Mouse (Mus musculus) cerebellum, postnatal 25 days (tissue): ENCODE measurements around the gene Nepro.

Experiments
- DNase-seq, 2 experiments: peaks; one replicate each; pipeline ENCODE4 v3.0.0; 2021; ENCODE audit warnings: mixed read lengths in 2 of 2

Gene Nepro

DNA sequence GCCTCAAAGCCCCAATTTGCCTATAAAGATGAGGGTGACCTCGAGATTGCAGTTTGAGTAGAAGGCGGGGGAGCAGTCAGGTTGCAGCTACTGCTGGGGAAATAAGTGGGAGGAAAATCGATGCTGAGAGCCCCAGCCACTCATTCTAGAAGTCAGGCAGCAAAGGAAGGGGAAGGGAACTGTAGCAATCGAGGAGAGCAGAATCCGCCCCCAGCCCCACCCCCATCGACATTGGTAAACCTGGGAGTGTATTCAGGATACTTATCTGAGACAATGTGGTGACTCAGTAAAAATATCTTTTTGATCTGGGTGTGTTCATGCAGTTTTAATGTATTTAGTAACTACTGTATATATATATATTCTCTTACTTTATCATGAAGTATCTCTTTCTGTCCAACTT is 48.5 kb downstream of the Nepro start:
- DNase-seq, result no peak

DNA sequence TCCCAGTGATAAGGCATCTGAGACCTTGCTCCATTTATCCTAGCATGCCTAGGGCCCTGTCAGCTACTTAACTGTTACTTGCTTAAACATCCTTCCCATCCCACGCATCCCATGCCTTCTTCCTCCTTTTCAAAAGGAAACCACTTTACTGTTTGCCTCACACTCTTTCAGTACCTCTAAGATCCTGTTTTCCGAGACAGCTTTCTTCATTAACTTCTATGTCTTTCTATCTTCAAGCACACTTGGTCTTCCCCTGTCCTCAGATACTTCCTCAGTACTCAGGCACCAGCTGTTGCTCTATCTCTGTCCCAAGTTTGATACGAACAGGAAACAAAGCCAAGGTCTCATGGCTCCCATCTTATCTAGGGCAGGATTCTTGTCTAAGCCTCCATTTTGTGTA is 49.6 kb downstream of the Nepro start:
- DNase-seq, result no peak

DNA sequence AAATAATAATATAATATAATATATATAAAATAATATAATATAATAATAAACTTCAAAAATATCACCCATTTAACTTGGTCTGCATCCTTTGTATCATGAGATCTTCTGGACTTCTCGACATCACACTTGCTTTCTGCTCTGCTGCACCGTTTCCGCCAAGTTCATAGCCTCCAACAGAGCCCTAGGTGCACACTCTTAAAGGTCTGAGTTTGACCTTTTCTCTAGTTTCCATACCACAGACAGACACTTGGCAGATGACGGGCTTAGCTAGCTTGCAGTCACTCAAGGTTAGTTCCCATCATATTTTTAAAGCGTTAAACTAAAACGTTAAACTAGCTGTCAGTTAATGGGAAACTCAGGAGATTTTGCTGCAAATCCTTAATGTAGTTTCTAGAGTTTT is 50.1 kb downstream of the Nepro start:
- DNase-seq, result no peak

DNA sequence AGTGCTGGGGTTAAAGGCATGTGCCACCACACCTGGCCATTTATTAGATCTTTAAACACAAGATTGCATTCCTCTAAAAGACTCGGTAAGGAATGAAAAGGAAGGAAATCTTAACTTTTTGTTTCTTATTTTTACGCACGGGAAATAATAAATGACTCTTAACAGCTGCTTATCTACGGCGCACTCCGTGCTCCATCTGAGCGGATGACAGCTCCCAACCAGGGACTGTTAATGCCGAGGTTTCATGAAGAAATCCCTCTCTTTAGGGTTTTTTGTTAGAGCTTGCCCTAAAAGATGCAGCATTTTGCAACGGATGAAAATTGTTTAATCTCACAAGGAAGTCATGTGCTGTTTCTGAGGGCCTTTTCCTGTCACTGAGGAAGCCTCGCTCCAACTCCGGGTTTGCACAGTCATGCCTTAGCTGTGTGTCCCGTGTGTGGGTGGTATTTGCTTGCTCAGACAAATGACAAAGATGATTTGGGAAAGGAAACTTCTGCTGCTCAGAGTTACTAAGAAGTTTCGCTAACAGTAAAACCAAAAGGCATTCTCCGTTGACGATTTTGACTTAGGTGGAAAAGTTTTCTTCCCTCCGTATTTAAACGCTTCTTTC is 54.5 kb downstream of the Nepro start:
- no peak for DNase-seq

DNA sequence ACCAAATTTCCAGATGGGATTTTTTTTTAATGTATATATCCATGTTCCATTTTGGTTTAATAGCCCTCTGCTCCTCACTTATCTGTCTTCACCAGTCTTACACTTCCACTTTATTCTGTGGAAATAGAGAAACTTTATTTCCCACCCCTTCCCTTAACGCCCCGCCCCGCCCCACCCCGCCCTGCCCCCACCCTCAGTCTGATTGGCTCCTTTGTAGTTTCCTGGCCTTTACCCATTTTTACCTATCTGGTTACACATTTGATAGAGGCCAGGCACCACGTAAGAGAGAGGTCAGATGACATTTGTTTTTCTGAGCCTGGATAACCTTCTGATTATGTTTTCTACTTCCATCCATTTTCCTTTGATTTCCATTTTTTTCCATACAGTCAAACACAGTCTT is 55.4 kb downstream of the Nepro start:
- no peak for DNase-seq

DNA sequence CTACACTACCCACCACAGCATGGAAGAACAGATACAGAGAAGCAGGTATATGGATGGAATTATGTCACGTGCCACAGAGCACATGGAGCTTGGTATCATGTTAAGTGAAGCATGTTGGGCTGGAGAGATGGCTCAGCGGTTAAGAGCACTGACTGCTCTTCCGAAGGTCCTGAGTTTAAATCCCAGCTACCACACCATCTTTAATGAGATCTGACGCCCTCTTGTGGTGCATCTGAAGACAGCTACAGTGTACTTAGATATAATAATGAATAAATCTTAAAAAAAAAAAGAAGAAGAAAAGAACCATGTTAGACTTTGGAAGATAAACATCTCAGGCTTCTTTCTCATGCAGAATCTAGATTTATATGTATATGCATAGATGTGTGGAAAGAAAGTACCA is 56.6 kb downstream of the Nepro start:
- no peak for DNase-seq
